Mouse (Mus musculus): ENCODE measurements around the gene Crkl.

- TF ChIP-seq POLR2A (IDR thresholded peaks at IDR 0.05; ENCODE audit: low read depth, low read length), result peak; percentile 87
- no peak for TF ChIP-seq CTCF (IDR thresholded peaks at IDR 0.05; ENCODE audit: borderline replicate concordance, insufficient read depth, low read length)
Observed at GRCm38 (mm10) chr16:17530640-17531288, 79.0 kb downstream of the Crkl start, which contains the start of gene Thap7.

Data from embryonic fibroblast, embryonic 13.5 days (primary cell).